Mouse (Mus musculus) intestine, embryonic 14.5 days (tissue): ENCODE results near the gene Fut4. TPM values are rescaled to one million over a fixed set of nuclear protein-coding genes. Genes with fewer than 3 reads are reported as not detected.
"Not testable (repeated sequence)": the region's sequence is repeated elsewhere in the genome, so short reads cannot be mapped to it uniquely, and the experiment has no call there.

ENCODE experiments used
- ATAC-seq: fragments of 200-750 bp; cut with Nextera tagmentation; replicated peaks from 2 replicates; pipeline ENCODE4 v1.8.0; 2017; ENCODE audit warnings: low read depth, moderate number of reproducible peaks, moderate TSS enrichment, moderate library complexity; ENCODE audit not compliant: low FRiP score, low TSS enrichment
- DNase-seq: peaks from one replicate; pipeline ENCODE4 v3.0.0-alpha.2; 2018; ENCODE audit warnings: low spot score
- H3K27ac ChIP-seq: fragments of 300-500 bp; sonication (generic); 2 replicates; pipeline ENCODE4 v1.5.1; 2014; ENCODE audit warnings: low read depth, mild to moderate bottlenecking, control low read depth
- H3K27me3 ChIP-seq: fragments of 300-500 bp; sonication (generic); replicated peaks from 2 replicates; pipeline ENCODE4 v1.6.1; 2014; ENCODE audit warnings: low read length, control low read depth; ENCODE audit not compliant: control insufficient read depth, insufficient read depth
- H3K36me3 ChIP-seq: fragments of 300-500 bp; sonication (generic); 2 replicates; pipeline ENCODE4 v1.6.1; 2014; ENCODE audit warnings: low read length, control low read depth; ENCODE audit not compliant: control insufficient read depth, insufficient read depth
- H3K4me1 ChIP-seq: fragments of 300-500 bp; sonication (generic); replicated peaks from 2 replicates; pipeline ENCODE4 v1.6.1; 2014; ENCODE audit warnings: low read length, control low read depth, mixed read lengths; ENCODE audit not compliant: control insufficient read depth, insufficient read depth
- H3K4me2 ChIP-seq: fragments of 300-500 bp; sonication (generic); 2 replicates; pipeline ENCODE4 v1.6.1; 2014; ENCODE audit warnings: low read length
- H3K4me3 ChIP-seq: fragments of 300-500 bp; sonication (generic); 2 replicates; pipeline ENCODE4 v1.5.1; 2014; ENCODE audit warnings: low read depth, low read length, control low read depth, mixed read lengths
- H3K9ac ChIP-seq: fragments of 300-500 bp; sonication (generic); 2 replicates; pipeline ENCODE4 v1.6.1; 2014; ENCODE audit warnings: mild to moderate bottlenecking, low read length
- H3K9me3 ChIP-seq: fragments of 300-500 bp; sonication (generic); 2 replicates; pipeline ENCODE4 v1.6.1; 2016; ENCODE audit warnings: low read length, control low read depth; ENCODE audit not compliant: control insufficient read depth
- WGBS: fragments of 180-500 bp; shearing (Covaris S2); extraction: QIAGEN DNeasy Blood & Tissue Kit; methylation state at CpG from one replicate; pipeline ENCODE4 v1.1.7; 2014; 5-methylcytosine and 5-hydroxymethylcytosine counted together
- polyA plus RNA-seq: library from polyadenylated mRNA; unstranded; fragments of >200 nt; fragmentation: Nextera tagmentation; extraction: Ambion mirVana; gene quantifications from 2 replicates; pipeline ENCODE4 v1.2.1, GENCODE M21; 2014

Gene Fut4
- polyA plus RNA-seq, 1 experiment from 2014 or later: 6.7 TPM

DNA sequence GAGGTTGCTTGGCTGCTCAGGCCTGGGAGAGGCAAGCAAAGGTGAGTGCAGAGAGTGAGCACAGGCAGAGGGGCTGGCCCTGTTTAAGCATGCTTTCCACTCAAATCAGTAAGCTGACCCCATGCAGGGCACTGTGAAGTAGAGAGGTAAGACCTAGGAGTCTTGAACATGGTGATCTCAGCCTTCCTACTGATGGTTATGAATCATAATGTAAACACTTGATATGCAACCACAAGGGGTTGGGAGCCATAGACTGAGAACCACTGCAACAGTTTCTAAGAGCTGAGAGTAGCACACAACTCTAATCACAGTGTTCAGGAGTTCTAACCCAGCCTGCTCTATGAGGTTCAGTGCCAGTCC lies 33.9 kb downstream of the Fut4 start:
- ATAC-seq (no peak), DNase-seq (no peak)
- Histone ChIP-seq H3K9me3 (no peaks in the 10 kb centered on the region), H3K36me3 (no peaks in the 10 kb centered on the region), H3K9ac (0 out of 2 replicates have a peak overlapping the region, but pooled peaks have one; percentile 20), H3K4me3 (no peak overlapping the region), H3K27me3 (no peaks in the 10 kb centered on the region), H3K4me1 (no peaks in the 10 kb centered on the region; the same call in 1 of the 2 replicates), H3K27ac (0 out of 2 replicates have a peak overlapping the region, but pooled peaks have one; percentile 33), H3K4me2 (peak overlapping the region; percentile 13)

GRCm38 (mm10) chr9:14717689-14718331 lies 34.4 kb downstream of the Fut4 start:
- Histone ChIP-seq H3K9me3 (no peaks in the 10 kb centered on the region), H3K4me3 (no peak overlapping the region), H3K9ac (0 out of 2 replicates have a peak overlapping the region, but pooled peaks have one; percentile 20), H3K27me3 (no peaks in the 10 kb centered on the region), H3K4me1 (no peaks in the 10 kb centered on the region; the same call in 1 of the 2 replicates), H3K27ac (peak overlapping the region; percentile 33; the same call in 1 of the 2 replicates), H3K36me3 (no peaks in the 10 kb centered on the region), H3K4me2 (peak overlapping the region; percentile 13)
- no peak for DNase-seq
- ATAC-seq: no peak
- 48% methylated on average over 14 of the region's 14 CpGs for WGBS

DNA sequence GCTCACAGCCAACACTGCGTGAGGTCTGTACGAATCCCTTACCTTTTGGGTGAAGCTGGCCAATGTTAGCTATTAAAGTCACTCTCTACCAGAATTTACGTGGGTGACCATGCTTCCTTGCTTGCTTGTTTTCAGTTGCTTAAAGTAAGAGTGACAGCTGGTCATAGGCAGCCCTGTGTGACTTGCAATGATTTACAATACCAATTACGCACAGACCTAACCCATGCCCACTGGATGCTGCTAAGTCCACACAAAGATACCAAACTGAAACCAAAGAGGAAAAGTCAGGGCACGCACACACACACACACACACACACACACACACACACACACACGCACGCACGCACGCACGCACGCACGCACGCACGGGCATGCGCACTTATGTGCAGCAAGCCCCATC lies 36.9 kb downstream of the Fut4 start:
- Histone ChIP-seq H3K9ac (no peak overlapping the region), H3K27ac (no peak overlapping the region), H3K4me3 (no peak overlapping the region), H3K4me1 (no peaks in the 10 kb centered on the region; the same call in 1 of the 2 replicates), H3K36me3 (no peaks in the 10 kb centered on the region), H3K9me3 (no peaks in the 10 kb centered on the region), H3K27me3 (no peaks in the 10 kb centered on the region), H3K4me2 (no peak overlapping the region)
- 80% methylated on average over 15 of the region's 15 CpGs for WGBS
- no peak for DNase-seq
- no peak for ATAC-seq

DNA sequence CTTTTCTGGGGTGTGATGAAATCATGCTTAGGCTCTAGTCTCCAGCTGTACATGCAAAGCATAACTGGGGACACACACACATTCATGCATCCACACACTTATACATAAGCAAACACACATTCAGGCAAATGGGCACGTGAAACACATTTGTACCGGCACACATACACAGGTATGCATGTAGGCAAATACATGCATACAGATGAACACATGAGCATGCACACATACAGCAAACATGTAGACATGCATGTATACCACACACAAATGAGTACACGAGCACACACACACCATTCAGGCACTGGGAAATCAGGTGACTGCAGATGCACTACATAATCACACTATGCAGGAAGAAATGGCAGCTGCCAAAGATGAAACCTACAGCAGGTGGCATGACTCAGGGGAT lies 41.3 kb downstream of the Fut4 start:
- no peaks in the 10 kb centered on the region for H3K27me3 ChIP-seq
- DNase-seq (no peak), ATAC-seq (no peak)
- H3K27ac ChIP-seq: no peak overlapping the region
- no peaks in the 10 kb centered on the region for H3K36me3 ChIP-seq
- WGBS: 89% methylated on average over 3 of the region's 3 CpGs
- no peak overlapping the region for H3K4me2 ChIP-seq
- H3K9ac ChIP-seq: no peak overlapping the region
- no peaks in the 10 kb centered on the region for H3K9me3 ChIP-seq
- no peak overlapping the region for H3K4me3 ChIP-seq
- no peaks in the 10 kb centered on the region for H3K4me1 ChIP-seq

GRCm38 (mm10) chr9:14705321-14706162 lies 46.7 kb downstream of the Fut4 start:
- Histone ChIP-seq H3K27me3 (no peaks in the 10 kb centered on the region), H3K4me1 (no peaks in the 10 kb centered on the region), H3K9ac (no peak overlapping the region), H3K36me3 (no peaks in the 10 kb centered on the region), H3K9me3 (no peaks in the 10 kb centered on the region), H3K27ac (no peak overlapping the region), H3K4me2 (no peak overlapping the region), H3K4me3 (no peak overlapping the region)
- 62% methylated on average over 13 of the region's 13 CpGs for WGBS
- ATAC-seq (no peak), DNase-seq (no peak)

GRCm38 (mm10) chr9:14700795-14701194 lies 51.4 kb downstream of the Fut4 start:
- not testable (repeated sequence) for H3K4me3 ChIP-seq, H3K36me3 ChIP-seq, H3K27me3 ChIP-seq, H3K27ac ChIP-seq, DNase-seq, H3K9ac ChIP-seq, H3K9me3 ChIP-seq, H3K4me2 ChIP-seq, H3K4me1 ChIP-seq, ATAC-seq
- 78% methylated on average over 1 of the region's 1 CpGs for WGBS

- no peaks in the 10 kb centered on the region for H3K27me3 ChIP-seq
- 46% methylated on average over 7 of the region's 7 CpGs for whole genome bisulfite sequencing
- no peaks in the 10 kb centered on the region for H3K36me3 ChIP-seq
- no peaks in the 10 kb centered on the region for H3K4me1 ChIP-seq
- no peak overlapping the region for H3K9ac ChIP-seq
- no peak for DNase-seq
- no peak overlapping the region for H3K27ac ChIP-seq
- peak; percentile 17; the same call in 1 of the 2 replicates for ATAC-seq
- H3K9me3 ChIP-seq: no peaks in the 10 kb centered on the region
- H3K4me3 ChIP-seq: no peak overlapping the region
- H3K4me2 ChIP-seq: no peak overlapping the region
These were observed 52.9 kb downstream of the Fut4 start for GRCm38 (mm10) chr9:14699288-14699640.

GRCm38 (mm10) chr9:14698582-14699287 lies 53.5 kb downstream of the Fut4 start:
- H3K36me3 ChIP-seq: no peaks in the 10 kb centered on the region
- ATAC-seq (peak; percentile 90), DNase-seq (peak; percentile 99)
- H3K27me3 ChIP-seq: no peaks in the 10 kb centered on the region
- H3K4me3 ChIP-seq: no peak overlapping the region
- no peak overlapping the region for H3K9ac ChIP-seq
- H3K27ac ChIP-seq: no peak overlapping the region
- no peaks in the 10 kb centered on the region for H3K9me3 ChIP-seq
- H3K4me1 ChIP-seq: no peaks in the 10 kb centered on the region
- no peak overlapping the region for H3K4me2 ChIP-seq
- 56% methylated on average over 12 of the region's 12 CpGs for WGBS
